Mouse (Mus musculus): ENCODE data around the gene Gprin1.

DNA sequence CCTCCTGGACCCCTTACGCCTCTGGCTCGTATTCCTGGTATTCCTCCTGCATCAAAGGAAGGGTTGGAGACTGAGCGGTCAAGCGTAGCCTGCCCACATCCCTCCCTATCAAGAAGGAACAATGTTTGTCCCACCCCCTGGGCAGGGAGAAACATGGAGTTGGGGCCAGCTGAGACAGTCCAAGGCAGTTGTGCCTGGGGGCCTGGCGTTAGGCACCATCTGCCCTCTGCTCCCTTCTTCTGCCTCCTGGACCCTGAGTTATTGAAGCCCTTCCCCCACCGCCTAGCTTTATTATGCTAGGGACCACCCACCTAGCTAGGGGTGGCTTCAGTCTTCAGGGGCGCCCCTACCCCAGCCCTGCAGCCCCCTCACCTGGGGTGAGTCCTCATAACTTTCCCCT, 9.8 kb upstream of the Gprin1 start:
- TF ChIP-seq CTCF (IDR thresholded peaks at IDR 0.05; ENCODE audit: borderline replicate concordance, insufficient read depth, low read depth, low read length) (no peak), POLR2A (IDR thresholded peaks at IDR 0.05; ENCODE audit: borderline replicate concordance, insufficient read depth, low read length) (no peak)
